Mouse (Mus musculus) adrenal gland, postnatal 14 days (tissue): ENCODE results near the gene Fam169a. TPM values are rescaled to one million over a fixed set of nuclear protein-coding genes. Genes with fewer than 3 reads are reported as not detected.
"Not testable (repeated sequence)": the region's sequence is repeated elsewhere in the genome, so short reads cannot be mapped to it uniquely, and the experiment has no call there.

Experiments
- DNase-seq: peaks from one replicate; pipeline ENCODE4 v3.0.0; 2021; ENCODE audit warnings: mixed read lengths
- total RNA-seq: library from RNA; stranded (reverse); gene quantifications from 2 replicates; pipeline ENCODE4 v1.2.3, GENCODE M21; 2021

The Fam169a gene
- total RNA-seq, 1 experiment from 2014 or later = 4.5 TPM

DNA sequence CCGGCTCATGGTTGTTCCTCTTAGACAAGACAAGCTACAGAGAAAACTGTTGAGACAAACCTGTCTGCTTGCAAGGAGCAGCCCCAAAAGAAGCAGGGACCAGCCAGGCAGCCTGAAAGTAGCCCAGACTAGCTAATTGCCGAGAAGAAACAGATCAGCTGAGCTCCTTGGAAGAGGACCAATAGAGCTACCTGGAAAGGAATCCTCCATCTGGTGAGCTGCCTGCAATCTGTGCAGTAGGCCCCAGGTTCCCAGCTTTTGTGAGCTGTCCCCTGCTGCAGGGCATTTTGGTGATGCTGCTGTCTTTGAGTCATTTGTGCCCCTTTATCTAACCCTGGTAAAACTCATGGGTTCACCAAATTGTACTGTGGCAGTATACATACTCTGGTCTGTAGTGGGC, 13.1 kb downstream of the Fam169a start:
- DNase-seq = no peak

GRCm38 (mm10) chr13:97080615-97081014, 13.5 kb downstream of the Fam169a start:
- DNase-seq = no peak

- DNase-seq = no peak
These were observed 15.3 kb downstream of the Fam169a start for GRCm38 (mm10) chr13:97082432-97082831.

DNA sequence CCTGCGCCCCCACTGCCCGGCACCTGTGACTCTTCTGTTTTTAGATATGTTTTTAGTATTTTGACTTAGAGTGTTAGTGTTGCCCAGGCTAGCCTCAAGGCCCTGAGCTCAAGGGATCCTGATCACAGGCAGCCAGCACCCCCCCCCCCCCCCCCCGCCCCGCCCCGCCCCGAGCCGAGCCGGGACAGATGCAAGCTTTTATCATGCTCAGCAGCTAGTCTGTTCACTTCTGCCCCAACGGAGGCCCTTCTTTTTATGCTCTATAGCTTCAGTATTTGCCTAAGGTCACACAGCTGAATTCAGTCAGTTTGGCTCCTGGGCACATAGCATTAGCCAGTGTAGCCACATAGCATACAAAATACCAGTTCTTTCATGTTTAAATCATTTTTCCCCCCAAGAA, 19.2 kb downstream of the Fam169a start:
- no peak for DNase-seq

DNA sequence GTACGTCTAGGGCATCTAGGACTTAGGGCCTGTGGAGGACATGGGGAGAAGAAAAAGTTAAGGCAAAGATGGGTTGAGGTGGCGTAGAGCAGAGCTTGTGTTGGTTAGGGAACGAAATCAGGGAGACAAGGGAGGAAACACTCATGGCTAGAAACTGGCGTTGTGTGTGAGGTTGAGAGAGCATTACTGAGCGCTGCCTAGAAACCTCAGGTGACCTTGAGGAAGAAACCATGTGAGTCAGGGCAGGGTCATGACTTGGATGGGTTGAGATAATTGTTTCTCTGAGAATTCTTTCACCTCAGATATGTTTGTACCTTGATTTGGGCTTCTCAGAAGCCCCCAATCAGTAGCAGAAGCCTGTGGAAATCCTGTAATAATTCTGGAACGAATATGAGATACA, 20.3 kb downstream of the Fam169a start:
- DNase-seq = no peak

DNA sequence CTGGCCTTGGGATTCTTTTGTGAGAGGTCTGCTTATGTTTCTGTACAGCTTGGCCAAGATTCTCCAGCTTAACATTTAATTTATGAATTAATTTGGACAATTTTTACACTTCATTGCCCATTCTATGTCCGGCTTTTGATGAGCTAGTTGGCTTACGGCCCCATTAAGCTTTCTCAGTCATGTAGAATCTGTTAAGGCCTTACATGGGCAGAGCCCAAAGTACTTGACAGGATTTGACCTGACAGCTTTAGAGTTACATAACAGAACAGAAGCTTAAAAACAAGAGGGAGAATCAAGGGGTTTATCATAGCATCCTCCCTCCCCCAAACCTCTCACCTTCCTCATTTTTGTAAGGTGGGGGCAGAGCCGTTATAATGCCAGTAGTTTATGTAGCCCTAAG, 21.1 kb downstream of the Fam169a start:
- DNase-seq = no peak

- DNase-seq = no peak
These were observed 28.6 kb downstream of the Fam169a start for GRCm38 (mm10) chr13:97095726-97096125.

GRCm38 (mm10) chr13:97099187-97099852, 32.2 kb downstream of the Fam169a start, which contains the start of gene Gm6169:
TSS of gene Gm6169 (minus strand) at chr13:97099237.
- peak; percentile 63 for DNase-seq

DNA sequence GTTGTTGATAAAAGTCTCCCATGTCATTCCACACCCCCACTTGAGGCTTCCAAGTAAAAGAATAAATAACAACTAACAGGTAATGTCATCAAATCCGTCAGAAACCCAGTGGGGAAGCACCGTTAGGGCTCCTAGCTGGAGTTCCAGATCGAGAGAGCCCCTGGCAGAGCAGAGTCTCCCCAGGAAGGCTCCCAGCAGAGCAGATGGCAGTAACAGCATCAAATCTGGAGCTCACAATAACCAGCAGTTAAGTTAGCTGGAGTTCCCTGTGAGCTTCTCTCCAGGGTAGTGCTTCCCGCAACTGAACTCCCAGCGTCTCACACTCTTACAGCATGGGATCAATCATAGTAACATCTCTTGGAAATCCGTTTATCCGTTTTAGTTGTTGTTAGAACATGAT, 37.9 kb downstream of the Fam169a start:
- DNase-seq = no peak

GRCm38 (mm10) chr13:97107721-97108120, 40.6 kb downstream of the Fam169a start:
- not testable (repeated sequence) for DNase-seq

- DNase-seq = no peak
These were observed 42.0 kb downstream of the Fam169a start for GRCm38 (mm10) chr13:97109046-97109445.

GRCm38 (mm10) chr13:97121341-97121740, 54.3 kb downstream of the Fam169a start:
- no peak for DNase-seq

GRCm38 (mm10) chr13:97129654-97130053, 62.6 kb downstream of the Fam169a start:
- not testable (repeated sequence) for DNase-seq

DNA sequence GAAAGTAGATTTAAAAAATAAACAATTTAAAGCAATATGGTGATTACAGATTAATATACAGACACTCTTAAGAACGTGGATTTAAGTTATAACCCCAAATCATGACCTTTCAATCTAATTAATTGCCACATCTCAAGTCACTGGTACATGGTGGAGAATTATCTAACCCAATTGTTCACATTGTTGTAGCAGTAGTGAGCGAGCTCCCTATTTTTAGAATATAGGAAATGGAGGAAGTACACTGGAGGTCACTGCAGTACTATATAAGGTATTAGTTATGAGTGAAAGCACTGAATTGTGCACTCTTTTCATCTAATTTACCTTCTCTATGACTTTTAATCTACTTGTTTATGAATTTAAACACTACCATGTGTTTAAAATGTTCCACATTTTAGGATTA, 63.3 kb downstream of the Fam169a start:
- DNase-seq = not testable (repeated sequence)

- peak; percentile 93 for DNase-seq
These were observed 70.6 kb downstream of the Fam169a start, which contains the start of the genes Gfm2 and Nsa2 for GRCm38 (mm10) chr13:97137466-97138400. TSS of gene Gfm2 (plus strand) at chr13:97137937. TSS of gene Nsa2 (minus strand) at chr13:97137937.

- DNase-seq = not testable (repeated sequence)
These were observed 71.4 kb downstream of the Fam169a start for GRCm38 (mm10) chr13:97138404-97138931.

- DNase-seq = no peak
These were observed 75.2 kb downstream of the Fam169a start for GRCm38 (mm10) chr13:97142321-97142720.

- DNase-seq = peak; percentile 71
These were observed 78.7 kb downstream of the Fam169a start for GRCm38 (mm10) chr13:97145834-97146233.

GRCm38 (mm10) chr13:97175520-97176264, 108.6 kb downstream of the Fam169a start:
- DNase-seq = no peak

GRCm38 (mm10) chr13:97176731-97177130, 109.6 kb downstream of the Fam169a start:
- no peak for DNase-seq

GRCm38 (mm10) chr13:97178943-97179342, 111.9 kb downstream of the Fam169a start:
- no peak for DNase-seq
